Mouse (Mus musculus): Measurements from ENCODE around the gene Slc35b2.

Gene Slc35b2

DNA sequence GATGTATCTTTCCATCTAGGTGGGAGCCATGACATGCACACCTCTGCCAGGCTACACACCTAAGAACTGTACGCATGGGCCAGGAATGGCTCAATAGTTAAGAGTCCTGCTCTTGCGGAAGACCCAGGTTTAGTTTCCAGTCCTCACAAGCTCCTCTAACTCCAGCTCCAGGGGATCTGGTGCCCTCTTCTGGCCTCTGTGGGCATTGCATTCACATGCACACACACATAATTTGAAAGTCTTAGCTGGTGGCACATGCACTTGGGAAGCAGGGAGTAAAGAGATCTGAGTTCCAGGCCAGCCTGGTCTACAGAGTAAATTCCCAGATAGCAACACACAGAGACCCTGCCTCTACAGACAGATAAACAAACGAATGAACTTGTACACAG lies 22.8 kb downstream of the Slc35b2 start:
- DNase-seq = no peak

- no peak for DNase-seq
Measured at GRCm38 (mm10) chr17:45588370-45588769, 24.7 kb downstream of the Slc35b2 start.

DNA sequence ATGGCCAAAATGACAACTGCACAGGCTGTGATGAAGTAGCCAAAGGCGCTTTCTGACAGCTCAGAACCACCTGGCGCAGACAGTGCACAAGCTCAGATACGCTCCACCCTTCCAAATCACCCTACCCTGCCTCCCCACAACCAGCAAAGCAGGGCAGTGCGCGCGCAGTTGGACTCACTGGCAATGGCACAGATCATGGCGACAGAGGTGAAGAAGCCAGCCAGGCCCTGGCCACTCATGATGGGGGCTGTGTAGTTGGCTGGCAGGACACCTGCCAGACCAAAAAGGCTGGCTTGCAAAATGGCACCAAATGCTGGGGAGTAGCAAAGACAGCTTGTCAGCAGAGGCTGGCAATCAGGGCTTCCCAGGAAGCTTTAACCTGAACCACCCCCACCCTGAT lies 25.6 kb downstream of the Slc35b2 start:
- DNase-seq = no peak

DNA sequence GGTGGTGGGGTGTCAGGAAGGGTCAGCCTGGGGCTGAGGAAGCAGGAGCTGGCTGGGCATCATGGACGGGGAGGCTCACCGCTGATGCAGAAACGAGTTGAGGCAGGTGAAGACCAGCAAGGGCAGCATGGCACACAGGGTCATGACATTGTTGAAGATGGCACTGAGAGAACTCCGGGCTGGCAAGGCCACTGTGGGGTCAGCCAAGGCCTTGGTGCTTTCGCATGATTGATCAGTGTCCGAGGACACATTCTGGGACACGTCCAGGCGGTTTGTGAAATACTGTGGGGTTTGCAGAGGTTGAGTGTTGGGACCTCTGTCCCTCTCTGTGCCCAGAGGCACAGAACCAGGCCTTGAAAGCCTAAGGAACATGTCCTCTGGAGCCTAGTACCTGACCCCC lies 26.2 kb downstream of the Slc35b2 start:
- DNase-seq = no peak

- no peak for DNase-seq
Measured at GRCm38 (mm10) chr17:45590410-45590809, 26.7 kb downstream of the Slc35b2 start.

GRCm38 (mm10) chr17:45591701-45592605 lies 28.3 kb downstream of the Slc35b2 start:
- DNase-seq = no peak

- DNase-seq = peak; percentile 57
Measured at GRCm38 (mm10) chr17:45592606-45593431, 29.1 kb downstream of the Slc35b2 start.

DNA sequence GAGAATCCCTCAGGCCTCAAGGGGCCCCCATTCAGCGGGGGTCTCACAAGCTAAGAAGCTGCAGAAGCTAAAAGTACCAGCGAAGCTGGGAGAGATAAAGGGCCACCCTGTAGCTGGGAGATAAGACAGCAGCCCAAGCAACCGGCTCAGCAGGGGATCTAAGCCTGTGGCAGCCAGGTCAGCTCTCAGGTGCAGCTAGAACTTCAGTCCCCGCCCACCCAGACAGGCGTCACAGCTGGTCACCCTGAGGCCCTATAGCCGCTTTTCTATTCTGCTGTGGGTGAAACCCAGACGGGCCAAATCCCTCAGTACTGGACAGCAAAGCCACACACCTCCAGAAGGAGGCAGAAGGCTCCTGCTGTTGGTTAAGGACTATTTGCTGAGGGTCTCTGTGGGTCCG lies 29.8 kb downstream of the Slc35b2 start:
- DNase-seq = no peak

- no peak for DNase-seq
Measured at GRCm38 (mm10) chr17:45594195-45594594, 30.5 kb downstream of the Slc35b2 start.

GRCm38 (mm10) chr17:45594881-45595735 lies 31.4 kb downstream of the Slc35b2 start:
- DNase-seq = peak; percentile 82

DNA sequence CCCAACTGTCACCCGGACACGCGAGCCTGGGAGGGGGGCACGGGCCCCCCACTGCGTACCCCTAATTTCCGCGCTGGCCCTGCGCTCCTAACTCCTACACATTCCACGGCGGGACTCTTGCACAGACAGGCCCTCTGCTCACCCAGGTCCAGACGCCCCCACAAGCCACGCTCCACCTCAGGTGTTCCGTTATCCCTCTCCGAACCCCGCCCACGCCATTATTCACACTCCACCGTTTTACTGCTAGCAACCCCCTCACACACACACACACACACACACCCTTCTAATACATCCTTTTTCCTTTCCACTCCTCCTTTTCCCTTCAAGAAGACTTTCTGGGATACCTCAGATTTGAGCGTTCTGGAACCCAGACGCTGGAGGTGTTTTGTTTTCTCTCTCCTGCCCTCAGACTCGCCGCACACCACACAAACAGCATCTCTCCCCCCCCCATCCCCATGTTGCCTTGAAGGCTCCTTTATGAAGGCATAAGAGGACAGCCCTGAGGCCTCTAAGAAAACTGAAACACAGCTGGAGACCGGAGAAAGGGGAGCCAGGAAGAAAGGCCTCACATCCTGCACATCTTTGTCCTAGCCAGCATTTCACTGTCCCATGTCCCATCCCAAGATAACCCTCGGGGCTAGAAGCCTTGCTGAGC lies 32.2 kb downstream of the Slc35b2 start:
- no peak for DNase-seq

DNA sequence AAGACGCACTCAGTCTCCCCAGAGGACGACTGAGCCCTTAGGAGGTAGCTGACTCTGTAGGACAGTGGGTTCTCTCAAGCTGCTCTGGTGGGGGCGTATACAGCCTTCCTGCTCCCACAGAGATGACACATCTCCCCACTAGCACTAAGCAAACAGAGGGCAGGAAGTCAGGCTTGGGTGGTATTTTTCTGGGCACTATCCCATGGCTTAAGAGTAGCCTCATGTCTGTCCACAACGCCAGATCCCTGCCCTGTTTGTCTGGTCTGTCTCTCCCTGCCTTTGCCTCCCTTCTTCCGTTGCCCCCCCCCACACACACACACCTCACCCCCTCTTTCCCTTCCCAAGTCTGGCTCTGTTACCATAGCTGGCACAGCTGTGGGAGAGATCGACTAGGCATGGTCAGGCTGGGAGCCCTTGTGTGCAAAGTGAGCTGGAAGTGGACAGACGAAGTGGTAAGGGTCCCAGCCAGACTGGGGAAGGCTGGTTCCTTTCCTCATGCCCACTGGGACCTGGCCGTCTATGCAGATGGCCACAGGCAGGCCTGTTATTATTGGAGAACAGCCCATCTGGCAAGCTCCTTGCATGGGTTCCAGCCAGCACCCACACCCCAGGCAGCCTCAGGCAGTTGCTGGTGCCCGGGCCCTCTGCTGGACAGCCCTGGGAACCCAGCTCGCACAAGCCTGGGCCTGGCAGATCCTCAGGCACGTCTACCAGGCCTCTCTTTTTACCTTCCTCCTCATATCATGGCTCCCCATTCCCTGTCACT lies 33.1 kb downstream of the Slc35b2 start:
- peak; percentile 83 for DNase-seq

DNA sequence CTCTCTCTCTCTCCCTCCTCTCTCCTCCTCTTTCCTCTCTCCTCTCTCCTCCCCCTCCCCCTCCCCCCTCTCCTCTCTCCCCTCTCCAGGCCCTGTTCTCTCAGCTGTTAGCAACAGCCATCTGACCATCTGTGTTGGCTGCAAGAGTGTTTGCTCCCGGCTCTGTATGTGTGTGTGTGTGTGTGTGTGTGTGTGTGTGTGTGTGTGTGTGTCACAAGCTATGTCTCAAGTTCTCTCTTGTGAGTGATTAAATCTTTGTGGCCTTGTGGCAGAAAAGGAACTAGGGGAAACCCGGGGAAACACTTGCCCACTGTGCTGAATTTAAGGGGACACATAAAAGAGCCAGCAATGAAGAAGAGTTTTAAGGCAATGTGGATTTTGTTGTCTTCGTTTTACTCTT lies 34.1 kb downstream of the Slc35b2 start:
- DNase-seq = no peak

- DNase-seq = no peak
Measured at GRCm38 (mm10) chr17:45598376-45598775, 34.7 kb downstream of the Slc35b2 start.

DNA sequence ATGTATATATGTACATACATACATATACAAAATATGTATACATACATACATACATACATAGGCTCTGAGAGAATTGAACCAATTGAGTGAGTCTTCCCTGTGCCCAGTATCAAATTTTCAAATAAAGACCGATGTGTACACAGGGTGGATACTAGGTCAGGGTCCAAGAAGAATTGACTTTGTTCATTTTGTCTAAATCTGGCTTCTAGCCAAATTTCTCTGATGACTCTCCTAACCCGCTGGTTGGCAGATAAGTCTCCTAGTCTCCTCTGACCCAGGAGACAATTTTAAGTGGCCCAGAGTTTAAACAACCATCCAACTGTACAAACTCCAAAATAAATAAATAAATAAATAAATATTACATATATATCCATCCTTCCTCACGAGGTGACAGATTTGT lies 35.2 kb downstream of the Slc35b2 start:
- no peak for DNase-seq

GRCm38 (mm10) chr17:45599446-45600242 lies 36.0 kb downstream of the Slc35b2 start, which contains the start of gene Slc29a1:
Slc29a1 (minus strand) TSS chr17:45599606.
- DNase-seq = peak; percentile 76

DNA sequence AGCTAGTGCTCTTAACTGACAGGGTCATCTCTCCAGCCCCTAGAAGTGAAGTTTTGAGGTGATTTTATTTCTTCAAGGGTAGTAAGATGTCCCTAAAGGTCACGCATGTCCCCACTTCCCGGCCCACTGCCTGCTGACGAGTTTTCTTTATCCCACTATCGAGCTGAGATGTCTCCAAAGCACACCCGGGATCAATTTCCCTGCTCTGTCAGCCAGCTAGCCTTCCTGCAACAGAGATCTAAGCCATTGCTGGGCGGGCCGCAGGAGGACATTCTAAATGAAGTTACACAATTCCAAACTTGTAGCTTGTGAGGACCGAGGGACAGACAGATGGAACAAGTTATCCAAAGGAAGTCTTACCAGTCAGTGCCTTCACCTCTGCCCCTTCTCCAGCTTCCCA lies 36.6 kb downstream of the Slc35b2 start:
- DNase-seq = no peak

GRCm38 (mm10) chr17:45601325-45601724 lies 37.7 kb downstream of the Slc35b2 start:
- no peak for DNase-seq

DNA sequence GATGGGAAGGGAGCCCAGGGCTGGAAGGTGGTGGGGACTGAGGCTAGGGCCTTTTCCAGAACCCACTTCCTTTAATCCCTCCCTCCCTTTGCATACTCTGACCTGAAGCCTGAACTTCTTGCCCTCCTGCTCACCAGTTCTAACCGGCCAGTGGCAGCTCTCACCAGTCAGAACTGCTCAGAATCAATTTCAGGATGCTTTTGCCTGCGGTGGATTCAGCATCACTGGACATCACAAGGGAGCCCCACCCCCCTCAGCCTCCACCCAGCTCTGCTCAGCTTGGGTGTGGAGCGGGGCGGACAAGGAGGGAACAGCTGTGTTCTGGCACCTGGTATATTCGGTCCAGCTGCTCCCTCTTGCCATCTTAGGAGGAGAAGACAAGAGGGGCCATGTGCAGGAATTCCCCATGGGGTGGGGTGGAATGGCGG lies 38.2 kb downstream of the Slc35b2 start, which contains the start of gene Mymx:
TSS of gene Mymx (minus strand) at position 226 of the 428 bp plus-strand sequence.
- no peak for DNase-seq

GRCm38 (mm10) chr17:45602984-45603383 lies 39.3 kb downstream of the Slc35b2 start:
- DNase-seq = no peak
